Mouse (Mus musculus) liver, embryonic 14 days (tissue): Measurements from ENCODE around the gene Armc8. TPM values are rescaled to one million over a fixed set of nuclear protein-coding genes. Genes with fewer than 3 reads are reported as not detected.

Source experiments
- polyA plus RNA-seq: library from polyadenylated mRNA; depleted of rRNA; stranded (reverse); fragments of >200 nt; gene quantifications from 2 replicates; pipeline ENCODE4 v1.2.3, GENCODE M21; 2012; rRNA removed

The Armc8 gene
- polyA plus RNA-seq: 7.0 and 8.3 TPM in 2 replicates

GRCm38 (mm10) chr9:99568347-99569070, at the start of gene Armc8:
Gene Armc8 (minus strand): TSS chr9:99568899.

GRCm38 (mm10) chr9:99612202-99612601, 43.5 kb upstream of the Armc8 start, which contains the start of gene A4gnt:
Gene A4gnt (plus strand): TSS chr9:99612502.

GRCm38 (mm10) chr9:99575677-99576480, 7.2 kb upstream of the Armc8 start, which contains the start of gene Dbr1:
Gene Dbr1 (plus strand): TSS chr9:99575799.

GRCm38 (mm10) chr9:99451161-99451560, 117.5 kb downstream of the Armc8 start, which contains the start of gene Nme9:
Gene Nme9 (plus strand): TSS chr9:99451475.

GRCm38 (mm10) chr9:99437031-99437764, 131.5 kb downstream of the Armc8 start, which contains the start of gene Mras:
Gene Mras (minus strand): TSS chr9:99437381.

Other genes with a start within 250 kb of the Armc8 start
- 0.01 and 0.02 TPM in 2 replicates for gene Esyt3, start 210.3 kb downstream of the Armc8 start, polyA plus RNA-seq
- gene Mras, start 131.5 kb downstream of the Armc8 start, polyA plus RNA-seq: 1.8 and 2.8 TPM in 2 replicates
- gene Nme9, start 117.4 kb downstream of the Armc8 start, polyA plus RNA-seq: 0.02 and 0.03 TPM in 2 replicates
- gene Dbr1, start 6.9 kb upstream of the Armc8 start, polyA plus RNA-seq: 11.3 and 12.2 TPM in 2 replicates
- not detected in 2 replicates for gene A4gnt, start 43.6 kb upstream of the Armc8 start, polyA plus RNA-seq
- 0.38 and 0.53 TPM in 2 replicates for gene Dzip1l, start 60.6 kb upstream of the Armc8 start, polyA plus RNA-seq
- 0.03 TPM in 1 of 2 replicates, not detected in the other for gene Cldn18, start 148.4 kb upstream of the Armc8 start, polyA plus RNA-seq